Mouse (Mus musculus): ENCODE measurements around the gene Rbms2.

DNA sequence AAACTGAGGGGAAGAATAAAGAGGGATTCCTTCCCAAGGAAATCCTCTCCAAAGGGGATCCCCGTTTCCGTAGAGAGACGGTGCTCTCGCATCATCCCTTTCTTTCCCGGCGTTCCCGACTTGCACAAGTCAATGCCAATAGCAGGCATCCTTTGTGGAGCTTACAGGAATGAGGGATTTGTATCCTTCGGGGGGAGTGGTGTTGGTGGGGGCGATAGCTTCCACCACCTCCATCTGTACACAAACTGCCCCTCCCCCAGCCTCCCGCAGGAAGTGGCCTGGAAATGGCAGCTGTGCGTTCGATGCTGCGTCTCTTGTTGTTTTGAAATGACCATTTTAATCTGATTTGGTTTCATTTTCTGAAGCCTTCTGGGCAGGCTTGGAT is 82.5 kb downstream of the Rbms2 start:
- no peak for TF ChIP-seq EP300 (IDR thresholded peaks at IDR 0.05; ENCODE audit: insufficient read depth, low read depth, low read length)
- no peak for TF ChIP-seq CTCF (IDR thresholded peaks at IDR 0.05; ENCODE audit: low read depth, low read length)
- TF ChIP-seq POLR2A (IDR thresholded peaks at IDR 0.05; ENCODE audit: insufficient read depth, low read length) = no peak
